ENCODE assay signal across 19 mouse cellular contexts in the genomic region with DNA sequence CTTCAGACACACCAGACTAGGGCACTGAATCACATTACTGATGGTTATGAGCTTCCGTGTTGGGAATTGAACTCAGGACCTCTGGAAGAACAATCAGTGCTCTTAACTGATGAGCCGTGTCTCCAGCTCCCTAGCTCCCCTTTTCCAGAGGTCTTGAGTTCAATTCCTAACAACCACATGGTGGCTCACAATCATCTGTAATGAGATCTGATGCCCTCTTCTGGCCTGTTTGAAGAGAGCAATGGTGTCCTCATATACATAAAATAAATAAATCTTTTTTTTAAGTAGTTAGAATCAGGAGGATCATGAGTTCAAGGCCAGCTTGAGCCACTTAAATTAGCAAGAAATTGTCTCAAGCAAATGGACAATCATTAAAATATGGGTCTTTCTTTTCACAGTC. TPM values are rescaled to one million over a fixed set of nuclear protein-coding genes. Genes with fewer than 3 reads are reported as not detected.
DNase-seq lines count a peak whose midpoint lies in the region; ATAC-seq and TF ChIP-seq lines count a peak whose summit lies in the region.
"Had no signal": no experiment of that assay in that cellular context is flagged by ENCODE, and none has a peak within 500 bp of the region (broad histone marks: within the 10 kb centered on the region; RNA-seq: fewer than 3 reads in every experiment).

No protein-coding gene starts in this region.

- TF ChIP-seq EP300 in CH12.LX (IDR thresholded peaks at IDR 0.05; ENCODE audit: low read length), result no peak

- dilution Hi-C loops in CH12.LX (cut with MboI; ENCODE audit: extremely low pct_ligation_motif_present, extremely low pct_unique_long_range_greater_than_20kb, low sequenced_read_pairs), result no loop called here

- TF ChIP-seq RAD21 in CH12.LX (IDR thresholded peaks at IDR 0.05; ENCODE audit: low read depth, low read length), result peak; percentile 42

- H3K79me2 ChIP-seq in CH12.LX (replicated peaks; ENCODE audit: control insufficient read depth, extremely low read depth, insufficient read depth, poor library complexity, severe bottlenecking), result no peaks in the 10 kb centered on the region

- no peaks in the 10 kb centered on the region for H3K4me1 ChIP-seq in hindbrain, postnatal 0 days (ENCODE audit: insufficient read depth, low read length)
- H3K4me1 ChIP-seq in hindbrain, embryonic 11.5 days (replicated peaks; ENCODE audit: control insufficient read depth, insufficient read depth, low read length), result no peaks in the 10 kb centered on the region
- H3K4me1 ChIP-seq in lung, embryonic 14.5 days (ENCODE audit: insufficient read depth), result no peaks in the 10 kb centered on the region
- H3K4me1 ChIP-seq in CH12.LX (ENCODE audit: control insufficient read depth in 1 of 2, insufficient read depth in 2 of 2), result peaks cover 2 to 24% of the 10 kb centered on the region in 2 experiments; a peak in 3 of 4 replicates
- peaks cover 5% of the 10 kb centered on the region for H3K4me1 ChIP-seq in forebrain, embryonic 15.5 days

- peaks cover 28% of the 10 kb centered on the region for H3K27me3 ChIP-seq in hindbrain, postnatal 0 days (ENCODE audit: insufficient read depth, low read length)
- no peaks in the 10 kb centered on the region for H3K27me3 ChIP-seq in hindbrain, embryonic 11.5 days (ENCODE audit: control insufficient read depth, insufficient read depth, low read length)
- no peaks in the 10 kb centered on the region for H3K27me3 ChIP-seq in lung, embryonic 14.5 days (ENCODE audit: insufficient read depth, low read length)
- peaks cover 1% of the 10 kb centered on the region for H3K27me3 ChIP-seq in CH12.LX (replicated peaks)
- H3K27me3 ChIP-seq in forebrain, embryonic 15.5 days, result peaks cover 25% of the 10 kb centered on the region

- DNase-seq in hindbrain, postnatal 0 days (ENCODE audit: low spot score), result no peak
- no peak for DNase-seq in hindbrain, embryonic 11.5 days (ENCODE audit: low spot score)
- DNase-seq in lung, embryonic 14.5 days, result no peak
- no peak for DNase-seq in lung, adult 18-20 months
- no peak for DNase-seq in CH12.LX (ENCODE audit: extremely low read depth)
- peak; percentile 29 for DNase-seq in naive thymus-derived CD4-positive, alpha-beta T cell, adult 2 months (ENCODE audit: low read depth)
- DNase-seq in adrenal gland, postnatal 14 days, result no peak
- DNase-seq: cerebellum, postnatal 10 days; embryo, embryonic 11 days; gastrocnemius, postnatal 10 days; lung, postnatal 4 days; thymus, adult 2 months had no signal

- no peak overlapping the region for H3K4me2 ChIP-seq in hindbrain, postnatal 0 days (ENCODE audit: low read depth, low read length)
- H3K4me2 ChIP-seq in hindbrain, embryonic 11.5 days (replicated peaks; ENCODE audit: low read depth, low read length), result no peak overlapping the region
- H3K4me2 ChIP-seq in lung, embryonic 14.5 days, result no peak overlapping the region
- H3K4me2 ChIP-seq in CH12.LX (ENCODE audit: insufficient read depth, low read depth, poor library complexity, severe bottlenecking), result no peak overlapping the region
- no peak overlapping the region for H3K4me2 ChIP-seq in forebrain, embryonic 15.5 days (replicated peaks)
- H3K4me2 ChIP-seq: embryonic facial prominence, embryonic 15.5 days; heart, embryonic 11.5 days; liver, embryonic 15.5 days had no signal

- no peaks in the 10 kb centered on the region for H3K9me3 ChIP-seq in hindbrain, postnatal 0 days (ENCODE audit: low read length)
- H3K9me3 ChIP-seq in hindbrain, embryonic 11.5 days (ENCODE audit: control insufficient read depth, low read length), result no peaks in the 10 kb centered on the region
- H3K9me3 ChIP-seq in lung, embryonic 14.5 days (ENCODE audit: low read depth, low read length), result no peaks in the 10 kb centered on the region
- H3K9me3 ChIP-seq in CH12.LX (replicated peaks; ENCODE audit: low read length), result no peaks in the 10 kb centered on the region
- no peaks in the 10 kb centered on the region for H3K9me3 ChIP-seq in forebrain, embryonic 15.5 days
- H3K9me3 ChIP-seq: embryonic facial prominence, embryonic 15.5 days; forebrain, embryonic 10.5 days; liver, embryonic 15.5 days; midbrain, embryonic 10.5 days had no signal

- no peak overlapping the region for H3K9ac ChIP-seq in hindbrain, postnatal 0 days (replicated peaks; ENCODE audit: low read length)
- no peak overlapping the region for H3K9ac ChIP-seq in hindbrain, embryonic 11.5 days (ENCODE audit: low read depth, low read length)
- H3K9ac ChIP-seq in lung, embryonic 14.5 days, result no peak overlapping the region
- H3K9ac ChIP-seq in CH12.LX (ENCODE audit: insufficient read depth, low read depth), result no peak overlapping the region
- no peak overlapping the region for H3K9ac ChIP-seq in forebrain, embryonic 15.5 days (replicated peaks)
- H3K9ac ChIP-seq: embryonic facial prominence, embryonic 15.5 days; liver, embryonic 15.5 days had no signal

- in situ Hi-C loops in CH12.LX (cut with MboI; ENCODE audit: low pct_ligation_motif_present, low pct_unique_long_range_greater_than_20kb, low sequenced_read_pairs), result loop anchor here (25.0 kb wide), 1 partner anchor 244 kb away; a partner anchor contains a TSS

- 0 out of 2 replicates have a peak, but pooled peaks have one; percentile 13 for TF ChIP-seq CTCF in hindbrain, postnatal 0 days (IDR thresholded peaks at IDR 0.05; ENCODE audit: low read depth)
- peak; percentile 10; the same call in 1 of the 2 replicates for TF ChIP-seq CTCF in lung, embryonic 14.5 days (IDR thresholded peaks at IDR 0.05; ENCODE audit: low read depth)
- peak in 1 of 2 experiments; percentile 74; a peak in 2 of 4 replicates for TF ChIP-seq CTCF in CH12.LX (conservative IDR thresholded peaks at IDR 0.05 in 1 of 2, IDR thresholded peaks at IDR 0.05 in 1 of 2; ENCODE audit: low read depth in 2 of 2, low read length in 2 of 2)

- no peak overlapping the region for H3K27ac ChIP-seq in hindbrain, postnatal 0 days
- H3K27ac ChIP-seq in hindbrain, embryonic 11.5 days (ENCODE audit: low read depth, low read length), result no peak overlapping the region
- H3K27ac ChIP-seq in lung, embryonic 14.5 days (ENCODE audit: low read depth), result no peak overlapping the region
- no peak overlapping the region for H3K27ac ChIP-seq in CH12.LX (ENCODE audit: insufficient read depth, low read depth)
- H3K27ac ChIP-seq in forebrain, embryonic 15.5 days (replicated peaks), result no peak overlapping the region
- H3K27ac ChIP-seq: embryonic facial prominence, embryonic 15.5 days; forebrain, embryonic 10.5 days; liver, embryonic 15.5 days; midbrain, embryonic 10.5 days had no signal

- no peaks in the 10 kb centered on the region for H3K36me3 ChIP-seq in hindbrain, postnatal 0 days (ENCODE audit: insufficient read depth, low read length)
- no peaks in the 10 kb centered on the region for H3K36me3 ChIP-seq in hindbrain, embryonic 11.5 days (ENCODE audit: control insufficient read depth, insufficient read depth, low read length)
- H3K36me3 ChIP-seq in lung, embryonic 14.5 days (ENCODE audit: insufficient read depth), result no peaks in the 10 kb centered on the region
- H3K36me3 ChIP-seq in CH12.LX (replicated peaks in 1 of 2; ENCODE audit: control insufficient read depth in 1 of 2, insufficient read depth in 1 of 2, low read length in 1 of 2), result no peaks in the 10 kb centered on the region
- no peaks in the 10 kb centered on the region for H3K36me3 ChIP-seq in forebrain, embryonic 15.5 days
- H3K36me3 ChIP-seq: embryonic facial prominence, embryonic 15.5 days; forebrain, embryonic 10.5 days; liver, embryonic 15.5 days; midbrain, embryonic 10.5 days had no signal

- TF ChIP-seq POLR2A in CH12.LX (IDR thresholded peaks at IDR 0.05; ENCODE audit: low read depth, low read length), result no peak

- WGBS in hindbrain, postnatal 0 days, result 66% methylated on average over 2 of the region's 2 CpGs
- WGBS in hindbrain, embryonic 11.5 days, result 81% methylated on average over 2 of the region's 2 CpGs
- 72% methylated on average over 2 of the region's 2 CpGs for WGBS in lung, embryonic 14.5 days
- 80% methylated on average over 2 of the region's 2 CpGs for WGBS in forebrain, embryonic 15.5 days

- ATAC-seq in hindbrain, postnatal 0 days, result no peak
- ATAC-seq in hindbrain, embryonic 11.5 days (ENCODE audit: low FRiP score), result no peak
- no peak for ATAC-seq in lung, embryonic 14.5 days (ENCODE audit: insufficient read depth)
- ATAC-seq in forebrain, embryonic 15.5 days (replicated peaks), result no peak
- ATAC-seq: hindbrain, embryonic 16.5 days had no signal

- no peak overlapping the region for H3K4me3 ChIP-seq in hindbrain, postnatal 0 days (ENCODE audit: low read length)
- H3K4me3 ChIP-seq in hindbrain, embryonic 11.5 days (ENCODE audit: low read depth, low read length), result no peak overlapping the region
- no peak overlapping the region for H3K4me3 ChIP-seq in lung, embryonic 14.5 days (ENCODE audit: low read depth, low read length)
- no peak overlapping the region for H3K4me3 ChIP-seq in CH12.LX (replicated peaks in 1 of 3; ENCODE audit: low read depth in 2 of 3, low read length in 2 of 3, poor library complexity in 1 of 3)
- no peak overlapping the region for H3K4me3 ChIP-seq in forebrain, embryonic 15.5 days
- H3K4me3 ChIP-seq: embryonic facial prominence, embryonic 15.5 days; forebrain, embryonic 10.5 days; liver, embryonic 15.5 days; midbrain, embryonic 10.5 days had no signal

RNA-seq across cellular contexts. Expression of a gene that starts 5.0 kb away (rescaled TPM):
- total RNA-seq in hindbrain, postnatal 0 days (2014; rRNA removed), result 47.6 and 48.6 TPM in 2 replicates
- polyA plus RNA-seq in hindbrain, postnatal 0 days (2015; fragmentation: Nextera tagmentation; extraction: Ambion mirVana), result 69.8 and 71.9 TPM in 2 replicates
- polyA plus RNA-seq in hindbrain, embryonic 11.5 days (2014; fragmentation: Nextera tagmentation; extraction: Ambion mirVana), result 49.5 and 51.6 TPM in 2 replicates
- polyA plus RNA-seq in lung, embryonic 14.5 days (2014; fragmentation: Nextera tagmentation; extraction: Ambion mirVana), result 40.1 and 41.0 TPM in 2 replicates
- total RNA-seq in CH12.LX (2012; rRNA removed) (32.1 and 33.3 TPM in 2 replicates), CH12.LX (2014; rRNA removed) (43.2 and 45.6 TPM in 2 replicates)
- polyA plus RNA-seq in CH12.LX (2012; ENCODE audit: insufficient read length, low read depth), result 28.3 and 30.9 TPM in 2 replicates
- 38.5 and 47.5 TPM in 2 replicates for total RNA-seq in adrenal gland, postnatal 14 days (2021)
- polyA plus RNA-seq in forebrain, embryonic 15.5 days (2015; fragmentation: Nextera tagmentation; extraction: Ambion mirVana), result 67.7 and 67.9 TPM in 2 replicates

RNA-seq across cellular contexts. Expression of a gene that starts 9.8 kb away (rescaled TPM):
- 0.61 and 0.73 TPM in 2 replicates for total RNA-seq in hindbrain, postnatal 0 days (2014; rRNA removed)
- 1.8 and 2.7 TPM in 2 replicates for polyA plus RNA-seq in hindbrain, postnatal 0 days (2015; fragmentation: Nextera tagmentation; extraction: Ambion mirVana)
- polyA plus RNA-seq in hindbrain, embryonic 11.5 days (2014; fragmentation: Nextera tagmentation; extraction: Ambion mirVana), result 1.1 and 1.4 TPM in 2 replicates
- polyA plus RNA-seq in lung, embryonic 14.5 days (2014; fragmentation: Nextera tagmentation; extraction: Ambion mirVana), result 0.50 and 0.71 TPM in 2 replicates
- total RNA-seq in CH12.LX (2012; rRNA removed), result 0.59 TPM in 2 replicates
- not detected in 2 replicates for total RNA-seq in CH12.LX (2014; rRNA removed)
- 0.55 TPM in 1 of 2 replicates, not detected in the other for polyA plus RNA-seq in CH12.LX (2012; ENCODE audit: insufficient read length, low read depth)
- total RNA-seq in adrenal gland, postnatal 14 days (2021), result 0.83 and 1.0 TPM in 2 replicates
- polyA plus RNA-seq in forebrain, embryonic 15.5 days (2015; fragmentation: Nextera tagmentation; extraction: Ambion mirVana), result 1.0 and 1.1 TPM in 2 replicates

RNA-seq across cellular contexts. Expression of a gene that starts 13.5 kb away (rescaled TPM):
- total RNA-seq in hindbrain, postnatal 0 days (2014; rRNA removed), result 23.8 and 24.3 TPM in 2 replicates
- polyA plus RNA-seq in hindbrain, postnatal 0 days (2015; fragmentation: Nextera tagmentation; extraction: Ambion mirVana), result 11.6 and 15.4 TPM in 2 replicates
- polyA plus RNA-seq in hindbrain, embryonic 11.5 days (2014; fragmentation: Nextera tagmentation; extraction: Ambion mirVana), result 16.6 and 25.2 TPM in 2 replicates
- 11.6 and 12.1 TPM in 2 replicates for polyA plus RNA-seq in lung, embryonic 14.5 days (2014; fragmentation: Nextera tagmentation; extraction: Ambion mirVana)
- total RNA-seq in CH12.LX (2012; rRNA removed), result 20.6 and 23.2 TPM in 2 replicates
- 15.5 and 15.8 TPM in 2 replicates for total RNA-seq in CH12.LX (2014; rRNA removed)
- 16.6 and 20.4 TPM in 2 replicates for polyA plus RNA-seq in CH12.LX (2012; ENCODE audit: insufficient read length, low read depth)
- 15.9 and 19.5 TPM in 2 replicates for total RNA-seq in adrenal gland, postnatal 14 days (2021)
- 17.4 and 19.8 TPM in 2 replicates for polyA plus RNA-seq in forebrain, embryonic 15.5 days (2015; fragmentation: Nextera tagmentation; extraction: Ambion mirVana)

RNA-seq across cellular contexts. Expression of a gene that starts 23.3 kb away (rescaled TPM):
- total RNA-seq in hindbrain, postnatal 0 days (2014; rRNA removed), result 5.5 and 6.8 TPM in 2 replicates
- 2.3 and 2.8 TPM in 2 replicates for polyA plus RNA-seq in hindbrain, postnatal 0 days (2015; fragmentation: Nextera tagmentation; extraction: Ambion mirVana)
- 5.0 and 5.6 TPM in 2 replicates for polyA plus RNA-seq in hindbrain, embryonic 11.5 days (2014; fragmentation: Nextera tagmentation; extraction: Ambion mirVana)
- polyA plus RNA-seq in lung, embryonic 14.5 days (2014; fragmentation: Nextera tagmentation; extraction: Ambion mirVana), result 3.9 and 4.0 TPM in 2 replicates
- total RNA-seq in CH12.LX (2012; rRNA removed), result 3.6 and 4.2 TPM in 2 replicates
- 1.9 and 2.0 TPM in 2 replicates for total RNA-seq in CH12.LX (2014; rRNA removed)
- 2.9 and 3.0 TPM in 2 replicates for polyA plus RNA-seq in CH12.LX (2012; ENCODE audit: insufficient read length, low read depth)
- 2.7 and 3.9 TPM in 2 replicates for total RNA-seq in adrenal gland, postnatal 14 days (2021)
- polyA plus RNA-seq in forebrain, embryonic 15.5 days (2015; fragmentation: Nextera tagmentation; extraction: Ambion mirVana), result 3.6 and 3.9 TPM in 2 replicates

RNA-seq across cellular contexts. Expression of a gene that starts 23.4 kb away (rescaled TPM):
- total RNA-seq in hindbrain, postnatal 0 days (2014; rRNA removed), result 33.5 and 34.1 TPM in 2 replicates
- polyA plus RNA-seq in hindbrain, postnatal 0 days (2015; fragmentation: Nextera tagmentation; extraction: Ambion mirVana), result 49.9 and 55.6 TPM in 2 replicates
- polyA plus RNA-seq in hindbrain, embryonic 11.5 days (2014; fragmentation: Nextera tagmentation; extraction: Ambion mirVana), result 58.9 and 61.7 TPM in 2 replicates
- polyA plus RNA-seq in lung, embryonic 14.5 days (2014; fragmentation: Nextera tagmentation; extraction: Ambion mirVana), result 66.4 and 67.4 TPM in 2 replicates
- total RNA-seq in CH12.LX (2012; rRNA removed) (69.6 and 73.1 TPM in 2 replicates), CH12.LX (2014; rRNA removed) (29.1 and 29.5 TPM in 2 replicates)
- polyA plus RNA-seq in CH12.LX (2012; ENCODE audit: insufficient read length, low read depth), result 48.1 and 51.8 TPM in 2 replicates
- 52.9 and 59.6 TPM in 2 replicates for total RNA-seq in adrenal gland, postnatal 14 days (2021)
- polyA plus RNA-seq in forebrain, embryonic 15.5 days (2015; fragmentation: Nextera tagmentation; extraction: Ambion mirVana), result 31.6 and 32.7 TPM in 2 replicates
